ENCODE assay signal across 8 mouse cellular contexts in genomic region chr5:122894007-122894637, GRCm38 (mm10). TPM values are rescaled to one million over a fixed set of nuclear protein-coding genes. Genes with fewer than 3 reads are reported as not detected.
A peak's percentile ranks its signal among the peaks of the same experiment; 100 is the strongest.
DNase-seq lines count a peak whose midpoint lies in the region; ATAC-seq and TF ChIP-seq lines count a peak whose summit lies in the region.

No protein-coding gene starts in this region.

- peak; percentile 76 for DNase-seq in forebrain, embryonic 11.5 days (ENCODE audit: low spot score)
- DNase-seq in ovary, postnatal 14 days (ENCODE audit: low spot score) = peak; percentile 48
- no peak for DNase-seq in ovary, adult 18-20 months (ENCODE audit: low spot score)
- DNase-seq in cerebellum, postnatal 36 days = peak; percentile 64 to 72
- DNase-seq in layer of hippocampus, adult 11-12 months (ENCODE audit: low spot score) = peak; percentile 60
- peak; percentile 53 for DNase-seq in stomach, postnatal 0 days (ENCODE audit: low spot score)

- 94% methylated on average over 5 of the region's 5 CpGs for WGBS in forebrain, embryonic 11.5 days
- WGBS in forebrain, embryonic 12.5 days = 94% methylated on average over 5 of the region's 5 CpGs
- 90% methylated on average over 5 of the region's 5 CpGs for WGBS in stomach, postnatal 0 days

- no peak for TF ChIP-seq EP300 in stomach, postnatal 0 days (optimal IDR thresholded peaks at IDR 0.05)

- ATAC-seq in forebrain, embryonic 11.5 days (replicated peaks; ENCODE audit: low FRiP score) = no peak
- no peak for ATAC-seq in forebrain, embryonic 12.5 days (ENCODE audit: low FRiP score)
- peak; percentile 71 for ATAC-seq in megakaryocyte, adult 5-6 weeks (ENCODE audit: poor library complexity, severe bottlenecking)
- ATAC-seq in stomach, postnatal 0 days (ENCODE audit: low FRiP score, low TSS enrichment) = no peak

- no peak overlapping the region for H3K27ac ChIP-seq in forebrain, embryonic 11.5 days (ENCODE audit: low read depth, low read length)
- H3K27ac ChIP-seq in forebrain, embryonic 12.5 days = no peak overlapping the region
- H3K27ac ChIP-seq in stomach, postnatal 0 days (replicated peaks) = no peak overlapping the region

- no peaks in the 10 kb centered on the region for H3K27me3 ChIP-seq in forebrain, embryonic 11.5 days (ENCODE audit: control insufficient read depth, insufficient read depth, low read length)
- no peaks in the 10 kb centered on the region for H3K27me3 ChIP-seq in forebrain, embryonic 12.5 days
- H3K27me3 ChIP-seq in stomach, postnatal 0 days (ENCODE audit: control insufficient read depth, insufficient read depth, low read length) = no peaks in the 10 kb centered on the region

- no peaks in the 10 kb centered on the region for H3K36me3 ChIP-seq in forebrain, embryonic 11.5 days (ENCODE audit: control insufficient read depth, insufficient read depth, low read length)
- 0 out of 2 replicates have a peak, but pooled peaks cover 5% of the 10 kb centered on the region for H3K36me3 ChIP-seq in forebrain, embryonic 12.5 days (replicated peaks)
- H3K36me3 ChIP-seq in stomach, postnatal 0 days (ENCODE audit: control insufficient read depth, insufficient read depth, low read length) = no peaks in the 10 kb centered on the region

- TF ChIP-seq CTCF in stomach, postnatal 0 days (IDR thresholded peaks at IDR 0.05; ENCODE audit: low read depth) = peak; percentile 75

- no peak overlapping the region for H3K4me2 ChIP-seq in forebrain, embryonic 11.5 days (ENCODE audit: low read depth, low read length, severe bottlenecking)
- H3K4me2 ChIP-seq in forebrain, embryonic 12.5 days = no peak overlapping the region
- H3K4me2 ChIP-seq in stomach, postnatal 0 days (replicated peaks; ENCODE audit: low read depth) = no peak overlapping the region

- no peak overlapping the region for H3K9ac ChIP-seq in forebrain, embryonic 11.5 days (ENCODE audit: low read length)
- no peak overlapping the region for H3K9ac ChIP-seq in forebrain, embryonic 12.5 days
- H3K9ac ChIP-seq in stomach, postnatal 0 days (ENCODE audit: low read length) = no peak overlapping the region

- H3K4me3 ChIP-seq in forebrain, embryonic 11.5 days (ENCODE audit: low read depth, low read length) = no peak overlapping the region
- no peak overlapping the region for H3K4me3 ChIP-seq in forebrain, embryonic 12.5 days (replicated peaks)
- H3K4me3 ChIP-seq in stomach, postnatal 0 days (ENCODE audit: low read depth, low read length) = no peak overlapping the region

- H3K4me1 ChIP-seq in forebrain, embryonic 11.5 days (replicated peaks; ENCODE audit: control insufficient read depth, insufficient read depth, low read length) = peaks cover 9% of the 10 kb centered on the region
- peaks cover 29% of the 10 kb centered on the region for H3K4me1 ChIP-seq in forebrain, embryonic 12.5 days
- H3K4me1 ChIP-seq in stomach, postnatal 0 days (replicated peaks; ENCODE audit: control insufficient read depth, insufficient read depth) = no peaks in the 10 kb centered on the region

- H3K9me3 ChIP-seq in forebrain, embryonic 11.5 days (ENCODE audit: control insufficient read depth, low read length) = no peaks in the 10 kb centered on the region; the same call in 1 of the 2 replicates
- no peaks in the 10 kb centered on the region for H3K9me3 ChIP-seq in forebrain, embryonic 12.5 days
- no peaks in the 10 kb centered on the region for H3K9me3 ChIP-seq in stomach, postnatal 0 days (ENCODE audit: control insufficient read depth, low read length)

RNA-seq across cellular contexts. Expression of gene Rnf34, which starts 44.3 kb away (rescaled TPM):
- polyA plus RNA-seq in forebrain, embryonic 11.5 days (2014; fragmentation: Nextera tagmentation; extraction: Ambion mirVana) = 51.1 and 53.2 TPM in 2 replicates
- 44.1 and 50.1 TPM in 2 replicates for polyA plus RNA-seq in forebrain, embryonic 12.5 days (2016; fragmentation: Nextera tagmentation; extraction: Ambion mirVana)
- 10.5 and 13.5 TPM in 2 replicates for total RNA-seq in megakaryocyte, adult 5-6 weeks (2015)
- total RNA-seq in megakaryocyte, adult 5-6 weeks (2017) = 25.2 and 25.3 TPM in 2 replicates
- 16.9 and 19.1 TPM in 2 replicates for polyA plus RNA-seq in stomach, postnatal 0 days (2015; fragmentation: Nextera tagmentation; extraction: Ambion mirVana)
